Mouse (Mus musculus): ENCODE data around the gene Fam180a.

Fam180a gene

DNA sequence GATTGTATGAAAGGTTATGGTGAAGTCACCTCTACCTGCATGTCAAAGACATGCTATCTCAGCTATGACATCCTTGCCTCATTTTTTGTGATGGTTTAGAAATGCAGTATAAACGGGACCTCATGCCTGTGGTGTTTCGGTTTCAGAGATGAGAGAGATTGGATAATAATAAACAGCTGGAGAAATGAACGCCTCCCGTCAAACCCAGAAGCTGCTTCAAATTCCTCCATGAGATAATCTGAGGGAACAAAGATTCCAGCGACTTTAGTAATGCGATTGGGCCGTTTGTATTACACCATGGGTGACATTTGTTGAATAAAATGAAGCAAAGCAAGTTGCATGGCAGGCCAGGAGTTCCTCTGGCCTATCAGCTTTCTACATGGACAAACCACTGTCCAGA, 16.5 kb downstream of the Fam180a start:
- no peak for DNase-seq (ENCODE audit: low spot score)

DNA sequence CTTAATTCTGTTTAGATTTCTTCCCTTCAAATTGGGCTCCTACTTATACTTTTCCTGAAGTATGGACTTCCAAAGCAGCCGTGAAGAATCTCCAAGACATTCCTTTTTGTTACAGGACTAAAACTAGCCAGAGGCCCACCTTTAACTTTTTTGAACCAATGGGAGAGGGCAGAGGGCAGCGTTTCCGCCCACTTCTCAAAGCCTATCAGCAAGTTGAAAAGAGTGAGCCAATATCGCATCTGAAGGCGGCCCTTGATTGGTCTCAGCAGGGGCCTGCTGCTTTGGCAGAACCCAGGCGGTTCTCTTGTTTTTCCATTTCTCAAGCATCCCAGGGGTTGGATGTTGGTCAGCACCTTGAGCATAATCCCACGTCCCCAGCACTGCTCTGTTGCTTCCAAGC, 17.9 kb downstream of the Fam180a start, which contains the start of gene Slc13a4:
TSS of gene Slc13a4 (minus strand) at position 95 of the 400 bp plus-strand sequence.
- no peak for DNase-seq (ENCODE audit: low spot score)

DNA sequence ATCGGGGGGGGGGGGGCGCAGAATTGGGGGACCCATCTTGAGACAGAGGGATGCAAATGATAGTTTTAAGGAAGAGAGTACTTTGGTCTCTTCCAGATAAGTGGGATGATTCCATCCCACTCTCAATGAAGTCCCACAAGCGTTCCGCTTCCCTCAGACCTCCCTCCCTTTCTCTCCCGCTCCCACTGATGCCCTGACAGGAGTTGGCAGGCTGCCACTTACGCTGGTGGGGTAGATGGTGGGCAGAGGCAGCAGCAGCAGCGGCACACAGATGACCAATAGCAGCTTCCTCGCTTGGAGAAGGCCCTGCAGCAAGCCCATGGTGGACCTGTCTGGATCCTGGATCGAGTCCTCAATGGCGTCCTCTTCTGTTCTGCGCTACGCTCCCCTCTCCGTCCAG, 18.8 kb downstream of the Fam180a start:
- DNase-seq (ENCODE audit: low spot score), result no peak

DNA sequence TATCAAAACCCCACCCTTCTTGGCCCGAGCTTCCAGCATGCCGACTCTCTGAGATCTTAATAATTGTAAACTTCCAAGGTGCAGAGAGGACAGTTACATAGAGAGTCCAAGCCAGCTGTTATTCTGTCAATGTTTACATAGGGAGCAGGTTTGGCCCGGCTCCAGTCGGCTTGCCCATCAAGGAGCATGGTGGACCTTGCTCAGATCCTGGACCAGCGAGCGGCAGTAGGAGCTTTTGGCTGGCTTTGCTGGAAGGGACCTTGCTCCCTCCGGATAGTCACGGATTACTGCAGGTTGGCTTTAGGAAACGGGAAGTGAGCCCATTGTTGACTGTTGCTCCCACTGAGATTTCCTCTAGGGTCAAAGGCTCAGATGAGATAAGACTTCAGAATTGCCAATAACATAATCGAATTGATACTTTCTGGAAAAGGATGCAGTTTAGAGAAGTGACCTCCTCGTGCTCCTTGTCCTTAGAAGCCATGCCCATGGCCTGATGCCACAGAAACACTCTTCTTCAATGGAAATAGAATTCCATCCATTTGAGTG, 22.5 kb downstream of the Fam180a start:
- no peak for DNase-seq (ENCODE audit: low spot score)

DNA sequence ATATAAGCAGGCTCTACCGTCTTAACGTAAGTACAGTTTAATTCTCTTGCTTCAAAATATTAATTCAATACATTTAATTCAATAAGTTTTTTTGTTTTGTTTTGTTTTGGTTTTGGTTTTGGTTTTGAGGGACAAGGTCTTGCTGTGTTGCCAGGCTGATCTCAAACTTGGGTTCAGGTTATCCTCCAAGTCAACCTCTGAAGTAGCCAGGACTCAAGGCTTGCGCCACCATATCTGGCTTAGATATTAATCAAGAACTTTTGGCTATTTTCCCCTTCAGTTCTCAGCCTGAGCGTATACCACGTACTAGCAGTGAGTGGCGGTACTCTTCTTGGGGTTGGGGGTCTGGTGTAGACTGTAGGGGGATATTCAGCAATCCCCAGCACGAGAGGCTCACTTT, 23.4 kb downstream of the Fam180a start:
- DNase-seq (ENCODE audit: low spot score), result no peak

DNA sequence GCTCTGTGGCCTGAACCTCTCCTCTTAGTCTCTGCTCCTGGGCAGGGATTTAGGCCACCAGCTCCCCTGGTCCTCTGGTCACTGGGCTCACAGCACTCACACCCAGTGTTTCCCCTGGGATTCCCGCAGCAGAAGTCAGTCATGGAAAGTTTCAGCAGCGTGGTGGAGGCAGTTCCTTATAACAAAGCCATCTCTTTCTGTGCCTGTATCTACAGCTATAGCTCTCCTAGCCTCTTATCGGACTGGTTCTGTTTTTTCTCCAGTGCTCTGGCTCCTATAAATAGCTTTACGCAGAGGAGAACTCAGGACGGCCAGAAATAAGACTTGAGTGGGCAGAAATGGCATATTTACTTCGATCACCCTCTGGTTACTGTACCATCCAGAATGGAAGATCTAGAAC, 27.6 kb downstream of the Fam180a start:
- no peak for DNase-seq (ENCODE audit: low spot score)

DNA sequence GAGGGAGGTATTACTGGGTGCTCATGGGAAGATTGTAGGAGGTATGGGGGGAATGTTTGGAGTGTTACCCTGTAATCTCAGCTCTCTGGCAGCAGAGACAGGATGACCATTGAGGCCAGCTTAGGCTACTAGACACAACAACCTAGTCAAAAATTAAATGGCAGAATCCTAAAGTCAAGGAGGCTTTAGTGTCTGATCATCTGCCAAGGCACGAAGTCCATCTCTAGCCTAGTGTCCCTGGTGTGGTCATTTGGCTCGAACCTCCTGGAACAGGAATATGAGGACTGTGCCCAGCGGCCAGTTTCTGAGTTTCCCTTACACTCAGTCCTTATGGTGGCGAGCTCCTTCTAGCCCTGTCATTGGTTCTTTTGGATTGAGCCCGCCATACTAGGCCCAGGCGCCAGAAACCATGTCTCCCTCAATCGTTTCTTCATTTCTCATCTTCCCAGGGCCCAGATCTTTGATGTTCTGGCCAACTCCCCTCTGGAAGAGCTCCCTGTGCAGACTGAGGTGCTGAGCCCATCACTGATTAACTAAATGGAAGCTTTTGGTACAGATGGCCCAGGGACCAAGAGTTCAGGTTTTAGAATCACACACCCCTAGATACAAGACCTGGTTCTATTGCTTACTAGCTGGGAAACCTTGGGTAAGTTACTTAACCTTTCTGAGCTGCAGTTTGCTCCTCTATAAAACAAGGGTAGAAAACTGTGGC, 28.3 kb downstream of the Fam180a start:
- no peak for DNase-seq (ENCODE audit: low spot score)

DNA sequence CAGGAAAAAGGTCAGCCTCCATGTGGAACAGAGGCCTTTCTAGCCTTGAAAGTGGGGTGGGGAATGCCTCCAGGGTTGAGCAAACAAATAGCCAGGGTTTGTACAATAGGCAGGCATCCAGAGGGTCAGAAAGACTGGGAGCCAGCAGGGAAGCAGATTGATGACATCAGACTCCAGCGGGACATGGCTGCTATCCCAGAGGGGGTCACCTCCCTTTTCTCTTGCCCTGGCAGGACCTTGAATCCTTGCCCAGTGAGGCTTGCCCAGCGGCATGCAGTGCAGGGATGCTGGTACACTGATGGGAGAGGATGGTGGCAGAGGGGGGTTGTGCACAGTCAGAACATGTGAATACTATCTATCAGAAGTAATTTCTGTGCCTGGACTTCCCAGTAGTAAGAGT, 28.9 kb downstream of the Fam180a start:
- peak; percentile 24 for DNase-seq (ENCODE audit: low spot score)

DNA sequence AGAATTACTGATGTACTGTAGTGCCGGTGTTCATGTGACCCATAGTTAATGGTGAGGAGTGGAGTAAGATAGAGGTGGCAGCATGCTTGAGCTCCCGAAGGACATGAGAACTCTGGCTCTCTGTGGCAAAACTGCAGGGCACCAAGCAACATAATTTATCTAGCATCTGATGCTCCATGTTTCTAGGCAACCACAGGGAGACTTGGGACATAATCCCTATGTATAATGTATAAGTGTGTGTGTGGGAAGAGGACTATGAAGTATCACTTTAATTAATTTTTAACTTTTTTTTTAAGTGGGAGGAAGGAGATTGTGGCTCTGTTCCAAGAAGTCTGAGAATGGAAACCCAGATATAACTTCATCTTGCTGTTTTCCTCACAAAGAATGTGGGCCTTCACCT, 31.0 kb downstream of the Fam180a start:
- no peak for DNase-seq (ENCODE audit: low spot score)

DNA sequence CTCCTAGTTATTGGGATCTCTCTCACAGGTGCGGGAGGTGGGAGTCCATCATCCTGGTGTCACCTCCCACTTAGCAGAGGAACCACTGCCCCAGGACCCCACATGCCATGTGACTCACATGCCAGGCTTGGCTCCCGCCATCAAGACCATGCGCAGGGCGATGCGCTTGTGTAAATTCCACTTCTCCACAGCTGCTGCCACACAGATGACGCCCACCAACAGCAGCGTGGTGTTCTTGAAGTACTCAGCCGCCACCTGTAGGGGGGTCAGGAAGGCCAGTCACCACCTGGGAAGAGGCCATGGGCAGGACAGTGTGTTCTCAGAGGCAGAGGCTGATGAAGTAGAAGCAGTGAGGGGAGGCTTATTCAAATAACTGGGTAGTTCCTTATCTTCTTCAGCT, 36.3 kb downstream of the Fam180a start:
- DNase-seq (ENCODE audit: low spot score), result no peak

DNA sequence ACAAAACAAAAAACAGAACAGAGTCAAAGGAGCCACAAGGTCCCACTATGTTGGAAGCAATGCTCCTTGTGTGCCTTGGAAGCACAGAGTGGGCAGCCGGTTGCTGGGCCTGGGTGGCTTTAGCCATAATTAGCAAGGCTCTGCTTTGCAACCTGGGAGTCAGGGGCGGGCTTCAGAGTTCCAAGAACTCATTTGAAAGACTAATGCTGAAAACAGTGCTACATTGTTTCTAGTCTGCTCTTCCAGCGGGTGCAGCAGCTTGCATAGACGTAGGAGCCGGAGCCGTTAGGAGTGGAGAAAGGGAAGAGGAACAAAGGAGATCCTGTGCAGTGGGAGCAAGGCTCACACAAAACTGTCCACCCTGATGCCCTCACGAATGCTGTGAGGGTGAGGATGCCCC, 37.0 kb downstream of the Fam180a start:
- no peak for DNase-seq (ENCODE audit: low spot score)

DNA sequence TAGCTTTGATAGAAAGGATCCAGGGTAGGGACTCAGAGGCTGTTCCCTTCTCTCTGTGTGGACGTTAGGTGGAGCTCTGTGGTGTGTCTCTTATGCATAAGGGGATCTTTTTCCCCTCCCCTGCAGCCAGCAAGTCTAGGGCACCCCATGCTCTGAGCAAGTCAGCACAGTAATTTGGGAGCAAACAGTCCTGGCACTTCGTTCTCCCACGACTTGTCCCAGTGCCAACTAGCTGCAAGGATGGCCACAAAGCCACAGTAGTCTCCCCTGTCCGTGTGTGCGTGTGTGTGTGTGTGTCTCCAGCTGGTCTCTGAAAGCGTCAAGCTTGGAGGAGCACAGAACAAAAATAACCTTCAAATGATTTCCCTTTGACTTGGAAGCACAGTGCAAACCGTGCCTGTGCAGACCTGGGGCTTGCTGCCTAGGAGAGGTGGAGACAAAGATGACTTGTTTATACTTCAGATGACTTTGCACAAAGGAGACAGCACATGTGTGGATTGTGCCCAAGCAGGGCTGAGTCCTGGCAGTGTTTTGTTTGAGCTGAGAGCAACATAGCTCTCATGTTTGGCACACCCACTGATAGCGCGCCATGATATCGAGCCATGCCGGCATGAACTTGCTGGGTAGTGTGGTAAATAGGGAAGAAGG, 37.7 kb downstream of the Fam180a start:
- peak; percentile 10 for DNase-seq (ENCODE audit: low spot score)

DNA sequence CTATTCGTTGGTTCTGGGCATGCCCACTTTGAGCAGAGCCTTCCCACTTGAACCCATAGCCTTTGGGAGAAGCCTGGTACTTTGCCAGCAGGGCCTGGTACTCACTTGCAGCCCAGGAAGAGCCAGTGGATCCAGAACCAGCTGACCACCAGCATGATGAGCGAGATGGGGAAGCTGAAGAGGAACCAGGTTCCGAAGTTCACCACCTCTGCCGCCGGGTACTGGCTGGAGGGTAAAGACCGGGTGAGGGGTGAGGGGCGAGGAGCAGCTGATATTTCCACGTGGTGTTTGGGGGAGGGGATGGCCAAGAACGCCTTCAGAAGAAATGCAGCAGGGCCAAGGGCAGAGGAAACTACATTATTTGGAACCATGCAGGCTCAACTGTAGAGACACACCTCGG, 46.6 kb downstream of the Fam180a start:
- no peak for DNase-seq (ENCODE audit: low spot score)

DNA sequence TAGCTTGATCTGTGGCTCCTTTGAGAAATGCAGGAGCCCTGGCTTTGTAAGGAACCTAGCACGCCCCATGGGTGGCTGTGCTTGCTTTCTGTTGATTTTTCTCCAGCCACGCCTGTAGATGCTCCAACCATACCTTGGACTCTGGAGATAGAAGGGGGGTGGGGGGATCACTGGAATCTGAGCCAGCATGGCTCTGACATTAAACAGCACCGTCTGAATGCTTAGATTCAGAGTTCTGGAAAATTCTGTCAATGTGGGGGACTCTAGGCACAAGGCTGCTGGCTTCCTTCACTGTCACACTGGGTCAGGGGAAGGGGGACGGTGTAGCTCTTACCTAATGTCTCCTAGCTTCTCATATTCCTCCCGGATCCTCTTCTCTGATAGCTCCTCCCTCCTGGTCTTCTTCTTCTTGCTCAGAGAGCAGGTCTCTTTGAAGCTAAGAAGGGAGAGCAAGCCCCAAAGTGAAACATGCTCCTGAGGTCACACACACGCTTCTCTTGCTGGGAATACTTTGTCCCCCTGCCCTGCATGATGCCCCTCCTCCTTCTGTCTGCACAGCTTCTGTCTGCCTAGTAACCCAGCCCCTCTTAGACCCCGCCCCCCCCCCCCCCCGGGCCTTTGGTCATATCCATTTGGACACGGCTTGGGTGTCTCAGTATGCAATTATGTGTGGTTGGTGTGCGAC, 47.9 kb downstream of the Fam180a start:
- no peak for DNase-seq (ENCODE audit: low spot score)

DNA sequence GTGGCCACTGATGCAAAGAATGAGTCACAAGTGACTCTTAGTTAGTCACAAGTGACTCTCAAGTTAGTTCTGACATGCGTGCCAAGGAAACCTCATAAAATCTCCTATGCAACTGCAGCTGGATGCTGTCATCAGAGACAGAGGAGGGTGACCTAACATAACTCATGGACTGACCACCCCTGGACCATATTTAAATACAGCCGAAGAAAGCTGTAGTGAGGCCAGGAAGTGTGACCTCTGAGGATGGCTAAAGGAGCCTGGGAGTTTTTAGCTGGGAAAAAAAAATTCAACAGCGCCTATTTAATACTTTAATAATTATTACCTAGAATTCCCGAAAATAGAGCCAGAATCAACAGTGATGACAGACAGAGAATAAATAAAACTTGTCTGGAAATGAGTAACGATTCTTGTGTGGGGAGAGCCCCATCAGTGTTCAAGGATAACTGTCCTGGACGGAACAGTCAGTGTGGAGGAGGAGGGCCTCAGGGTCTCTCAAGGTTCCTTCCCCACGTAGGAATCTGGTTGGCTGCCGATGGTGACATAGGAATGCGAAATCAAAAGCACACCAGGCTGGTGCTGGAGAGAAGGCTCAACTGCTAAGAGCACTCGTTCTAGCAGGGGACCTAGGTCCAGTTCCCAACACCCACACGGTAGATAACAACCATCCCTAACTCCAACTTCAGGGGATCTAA, 52.4 kb downstream of the Fam180a start:
- no peak for DNase-seq (ENCODE audit: low spot score)

DNA sequence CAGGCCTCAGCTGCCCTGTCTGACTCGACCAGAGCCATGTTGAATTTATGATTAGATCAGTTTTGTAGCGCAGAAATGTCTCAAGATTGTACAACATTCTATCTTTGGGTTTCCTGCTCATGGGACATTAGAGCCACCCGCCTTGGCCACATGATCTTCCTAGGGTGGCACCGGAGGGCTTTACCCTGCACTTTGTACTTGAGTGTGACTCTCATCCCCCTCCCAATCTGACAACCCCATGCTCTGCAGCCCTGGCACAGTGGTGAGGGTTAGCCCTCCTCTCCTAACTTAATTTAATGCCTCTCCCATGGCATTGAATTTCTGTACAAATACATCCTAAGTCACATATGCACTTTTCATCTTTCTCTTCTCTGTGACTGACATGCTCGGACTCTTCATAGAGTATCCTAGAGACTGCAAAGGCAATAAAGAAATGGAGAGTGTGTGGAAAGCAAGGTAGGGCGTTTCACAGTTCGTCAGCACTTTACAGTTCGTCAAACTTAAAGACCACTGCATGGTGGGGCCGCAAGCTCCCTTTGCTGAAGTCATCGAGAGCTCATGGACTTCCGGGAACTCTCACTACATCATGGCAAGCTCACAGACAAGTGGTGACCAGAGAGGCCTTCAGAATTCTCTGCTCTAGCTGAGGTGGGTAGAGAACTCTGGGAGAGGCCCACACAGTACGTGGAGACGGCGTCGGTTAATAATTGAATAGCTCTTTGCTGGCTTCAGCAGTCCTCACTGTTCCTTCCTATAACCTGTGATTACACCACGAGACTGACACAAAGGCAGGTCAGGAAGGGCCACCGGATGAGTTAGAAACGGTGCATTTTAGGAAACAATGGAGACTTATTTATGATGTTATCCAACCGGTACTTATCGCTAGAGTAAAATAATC, 53.8 kb downstream of the Fam180a start:
- no peak for DNase-seq (ENCODE audit: low spot score)

DNA sequence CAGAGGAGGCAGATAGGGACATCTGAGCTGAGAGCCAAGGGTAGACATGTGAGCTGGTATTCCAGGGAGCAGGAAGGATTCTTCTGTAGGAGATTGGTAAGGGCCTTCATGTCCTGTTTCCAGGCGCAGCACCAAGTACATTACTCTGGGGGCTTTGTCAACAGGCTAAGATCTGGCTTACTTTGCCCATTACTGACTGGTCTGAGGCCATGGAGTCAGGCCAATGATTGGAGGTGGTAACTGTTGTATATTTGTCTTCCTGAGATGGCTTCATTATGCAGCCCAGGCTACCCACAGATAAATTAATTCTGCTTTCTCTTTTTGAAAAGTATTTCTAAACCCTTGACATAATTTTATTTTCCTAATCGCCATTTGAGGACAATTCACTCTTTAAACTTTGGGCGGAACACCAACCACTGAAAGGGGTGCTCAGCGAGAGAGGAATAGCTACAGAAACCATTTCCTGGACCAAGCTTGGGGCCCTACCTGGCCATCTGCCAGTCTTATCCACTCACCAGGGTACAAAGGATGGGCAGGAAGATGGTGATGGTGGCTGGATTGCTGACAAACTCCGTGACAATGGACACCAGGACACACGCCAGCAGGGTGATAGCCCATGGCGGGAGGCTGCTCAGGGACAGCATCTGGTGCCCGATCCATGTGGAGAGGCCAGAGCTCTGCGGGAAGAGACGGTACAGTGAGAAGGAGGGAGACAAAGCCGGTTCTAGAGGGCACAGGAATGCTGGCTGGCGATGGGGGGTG, 54.7 kb downstream of the Fam180a start:
- no peak for DNase-seq (ENCODE audit: low spot score)

DNA sequence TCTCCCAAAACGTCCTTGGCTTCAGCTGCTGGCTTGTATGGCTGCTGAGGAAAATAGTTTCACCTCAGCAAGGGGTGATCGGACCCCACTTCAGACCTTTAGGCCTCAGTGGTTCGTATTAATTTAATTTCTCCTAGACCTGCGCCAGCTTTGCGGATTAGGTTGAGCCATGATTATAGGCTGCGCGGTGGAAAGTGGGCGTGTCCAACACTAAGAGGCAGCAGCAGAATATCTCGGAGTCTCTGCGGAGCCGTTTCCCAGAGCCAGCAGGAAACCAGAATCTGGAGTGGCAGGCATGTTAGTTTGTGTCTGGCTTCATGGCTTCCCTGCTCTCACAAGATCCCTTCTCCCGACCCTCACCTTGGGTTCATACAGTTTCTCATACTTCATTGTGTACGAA, 56.3 kb downstream of the Fam180a start:
- no peak for DNase-seq (ENCODE audit: low spot score)

DNA sequence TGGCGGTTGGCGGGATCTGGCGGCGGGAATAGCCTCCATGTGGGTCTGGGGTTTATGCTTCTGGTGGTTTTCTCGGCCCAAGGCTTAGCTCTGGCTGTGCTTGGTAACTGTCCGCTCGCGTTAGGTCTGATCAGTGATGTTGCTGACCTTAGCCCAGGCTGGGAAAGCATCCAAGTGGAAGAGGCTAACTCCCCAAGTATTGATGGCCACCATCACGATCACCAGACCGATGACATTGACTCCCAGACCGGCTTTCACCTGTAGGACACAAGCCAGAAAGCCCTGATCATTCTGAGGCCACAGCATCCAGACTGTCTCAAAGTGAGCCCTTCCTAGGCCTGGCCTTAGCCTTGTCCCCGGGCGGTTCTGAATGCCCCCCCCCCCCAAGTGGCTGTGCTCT, 57.2 kb downstream of the Fam180a start:
- no peak for DNase-seq (ENCODE audit: low spot score)

DNA sequence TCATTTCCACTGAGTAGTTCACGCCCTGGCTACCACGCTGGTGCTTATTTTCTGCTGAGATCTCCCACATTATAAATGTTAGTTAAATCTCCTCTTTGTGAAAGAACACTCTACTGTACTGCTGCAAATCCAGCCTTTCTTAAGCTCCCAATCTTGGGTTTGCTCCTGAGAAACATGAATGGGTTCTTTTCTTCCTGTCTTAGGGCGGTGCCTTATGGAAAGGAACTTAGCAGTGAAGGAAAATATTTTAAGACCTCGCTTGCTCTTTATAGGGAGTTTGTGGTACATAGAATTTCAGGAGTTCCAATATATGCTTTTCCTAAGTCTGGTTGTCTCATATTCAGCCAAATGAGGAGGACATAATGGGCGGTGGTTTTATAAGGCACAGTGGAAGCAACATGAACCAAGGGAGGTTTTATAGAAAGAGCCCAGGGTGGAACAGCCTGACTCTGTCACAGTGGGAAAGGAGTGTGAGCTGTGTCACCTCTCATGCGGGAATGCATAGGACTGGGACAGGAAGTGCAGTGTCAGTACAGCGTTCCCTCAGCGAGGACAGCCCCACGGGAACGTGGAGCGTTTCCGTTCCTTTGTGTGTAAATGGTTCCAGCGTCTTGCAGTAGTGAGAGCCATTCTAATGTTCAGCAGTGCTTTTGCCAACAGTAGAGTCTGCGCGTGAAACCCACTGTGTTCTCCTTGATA, 60.2 kb downstream of the Fam180a start:
- no peak for DNase-seq (ENCODE audit: low spot score)

All from ovary, postnatal 10 days (tissue).